Comparison of ENCODE assay signal across 21 mouse cellular contexts in genomic region chr5:47742727-47743126, GRCm38 (mm10).
"Had no signal": no experiment of that assay in that cellular context is flagged by ENCODE, and none has a peak within 500 bp of the region (broad histone marks: within the 10 kb centered on the region; RNA-seq: fewer than 3 reads in every experiment).

No protein-coding gene starts in this region.

- DNase-seq: cerebellum, adult 8-10 months; cerebellum, adult 9-10 months; cerebellum, adult 9-11 months; cerebellum, postnatal 10 days; cerebellum, postnatal 14 days; cerebellum, postnatal 25 days; cerebellum, postnatal 36 days; embryo, embryonic 11 days; forebrain, postnatal 0 days; gastrocnemius, adult 2 months; gastrocnemius, postnatal 10 days; gastrocnemius, postnatal 14 days; gastrocnemius, postnatal 25 days; gastrocnemius, postnatal 36 days; heart, adult 11 months; heart, adult 18-20 months; heart, adult 2 months had no signal

- ATAC-seq: forebrain, embryonic 13.5 days; forebrain, embryonic 14.5 days; forebrain, embryonic 15.5 days; forebrain, embryonic 16.5 days; forebrain, postnatal 0 days had no signal
